Mouse (Mus musculus) midbrain, embryonic 11.5 days (tissue): ENCODE data around the gene Lrig3. TPM values are rescaled to one million over a fixed set of nuclear protein-coding genes. Genes with fewer than 3 reads are reported as not detected.

Source experiments
- ATAC-seq: fragments of 200-750 bp; cut with Nextera tagmentation; 2 replicates; pipeline ENCODE4 v1.8.0; 2017; ENCODE audit warnings: moderate TSS enrichment, moderate library complexity; ENCODE audit not compliant: low FRiP score
- DNase-seq: peaks from one replicate; pipeline ENCODE4 v3.0.0; 2015; ENCODE audit warnings: low spot score; ENCODE audit errors: missing footprints
- H3K27ac ChIP-seq: fragments of 300-500 bp; sonication (generic); 2 replicates; pipeline ENCODE4 v1.5.1; 2014; ENCODE audit warnings: low read depth, low read length
- H3K27me3 ChIP-seq: fragments of 300-500 bp; sonication (generic); 2 replicates; pipeline ENCODE4 v1.6.1; 2014; ENCODE audit warnings: mild to moderate bottlenecking, low read length, moderate library complexity, mixed read lengths; ENCODE audit not compliant: control insufficient read depth, insufficient read depth
- H3K36me3 ChIP-seq: fragments of 300-500 bp; sonication (generic); 2 replicates; pipeline ENCODE4 v1.6.1; 2014; ENCODE audit warnings: mild to moderate bottlenecking, low read length, moderate library complexity, mixed read lengths; ENCODE audit not compliant: control insufficient read depth, insufficient read depth
- H3K4me1 ChIP-seq: fragments of 300-500 bp; sonication (generic); 2 replicates; pipeline ENCODE4 v1.6.1; 2014; ENCODE audit warnings: low read length; ENCODE audit not compliant: control insufficient read depth, insufficient read depth
- H3K4me2 ChIP-seq: fragments of 300-500 bp; sonication (generic); 2 replicates; pipeline ENCODE4 v1.6.1; 2014; ENCODE audit warnings: mild to moderate bottlenecking, moderate library complexity
- H3K4me3 ChIP-seq: fragments of 300-500 bp; sonication (generic); 2 replicates; pipeline ENCODE4 v1.5.1; 2014; ENCODE audit warnings: low read depth, low read length
- H3K9ac ChIP-seq: fragments of 300-500 bp; sonication (generic); 2 replicates; pipeline ENCODE4 v1.6.1; 2014; ENCODE audit warnings: low read length
- H3K9me3 ChIP-seq: fragments of 300-500 bp; sonication (generic); 2 replicates; pipeline ENCODE4 v1.6.1; 2016; ENCODE audit warnings: low read length; ENCODE audit not compliant: control insufficient read depth
- WGBS: fragments of 180-500 bp; shearing (Covaris S2); extraction: QIAGEN DNeasy Blood & Tissue Kit; methylation state at CpG from one replicate; pipeline ENCODE4 v1.1.7; 2014; 5-methylcytosine and 5-hydroxymethylcytosine counted together
- polyA plus RNA-seq: library from polyadenylated mRNA; unstranded; fragments of >200 nt; fragmentation: Nextera tagmentation; extraction: Ambion mirVana; gene quantifications from 2 replicates; pipeline ENCODE4 v1.2.1, GENCODE M21; 2014

The Lrig3 gene
- polyA plus RNA-seq, 1 experiment from 2014 or later, result 9.5 TPM

- Histone ChIP-seq H3K36me3 (no peaks in the 10 kb centered on the region), H3K4me2 (no peak overlapping the region), H3K9me3 (no peaks in the 10 kb centered on the region), H3K27ac (no peak overlapping the region), H3K9ac (no peak overlapping the region), H3K4me3 (no peak overlapping the region), H3K27me3 (no peaks in the 10 kb centered on the region), H3K4me1 (no peaks in the 10 kb centered on the region; the same call in 1 of the 2 replicates)
- DNase-seq (peak; percentile 70), ATAC-seq (no peak)
- WGBS, result 81% methylated on average over 11 of the region's 11 CpGs
Observed at GRCm38 (mm10) chr10:125937517-125938497, 28.2 kb upstream of the Lrig3 start.

GRCm38 (mm10) chr10:125938528-125939402 is 27.2 kb upstream of the Lrig3 start:
- Histone ChIP-seq H3K9ac (no peak overlapping the region), H3K4me2 (no peak overlapping the region), H3K9me3 (no peaks in the 10 kb centered on the region), H3K4me3 (no peak overlapping the region), H3K4me1 (no peaks in the 10 kb centered on the region; the same call in 1 of the 2 replicates), H3K36me3 (no peaks in the 10 kb centered on the region), H3K27ac (no peak overlapping the region), H3K27me3 (no peaks in the 10 kb centered on the region)
- ATAC-seq, result no peak
- peak; percentile 66 for DNase-seq
- WGBS, result 88% methylated on average over 12 of the region's 12 CpGs

GRCm38 (mm10) chr10:125940316-125941059 is 25.5 kb upstream of the Lrig3 start:
- Histone ChIP-seq H3K27me3 (no peaks in the 10 kb centered on the region), H3K4me1 (peaks cover 5% of the 10 kb centered on the region; the same call in 1 of the 2 replicates), H3K9me3 (no peaks in the 10 kb centered on the region), H3K4me2 (no peak overlapping the region), H3K27ac (no peak overlapping the region), H3K36me3 (no peaks in the 10 kb centered on the region), H3K4me3 (no peak overlapping the region), H3K9ac (no peak overlapping the region)
- ATAC-seq (no peak), DNase-seq (peak; percentile 81)
- WGBS, result 83% methylated on average over 11 of the region's 11 CpGs

GRCm38 (mm10) chr10:125943098-125943497 is 22.9 kb upstream of the Lrig3 start:
- Histone ChIP-seq H3K4me1 (peaks cover 8% of the 10 kb centered on the region; the same call in 1 of the 2 replicates), H3K27ac (no peak overlapping the region), H3K4me3 (no peak overlapping the region), H3K27me3 (no peaks in the 10 kb centered on the region), H3K9me3 (no peaks in the 10 kb centered on the region), H3K36me3 (no peaks in the 10 kb centered on the region), H3K9ac (no peak overlapping the region), H3K4me2 (no peak overlapping the region)
- WGBS, result 47% methylated on average over 5 of the region's 5 CpGs
- DNase-seq, result peak; percentile 69
- ATAC-seq, result no peak

- H3K4me2 ChIP-seq, result no peak overlapping the region
- no peaks in the 10 kb centered on the region for H3K9me3 ChIP-seq
- peaks cover 15% of the 10 kb centered on the region for H3K4me1 ChIP-seq
- no peak overlapping the region for H3K9ac ChIP-seq
- DNase-seq, result peak; percentile 68
- no peaks in the 10 kb centered on the region for H3K36me3 ChIP-seq
- no peak overlapping the region for H3K4me3 ChIP-seq
- WGBS, result 37% methylated on average over 11 of the region's 11 CpGs
- no peaks in the 10 kb centered on the region for H3K27me3 ChIP-seq
- no peak overlapping the region for H3K27ac ChIP-seq
- ATAC-seq, result no peak
Observed at GRCm38 (mm10) chr10:125944762-125945504, 21.0 kb upstream of the Lrig3 start.

- no peaks in the 10 kb centered on the region for H3K36me3 ChIP-seq
- ATAC-seq, result no peak
- WGBS, result 37% methylated on average over 15 of the region's 15 CpGs
- peaks cover 15% of the 10 kb centered on the region for H3K4me1 ChIP-seq
- no peaks in the 10 kb centered on the region for H3K9me3 ChIP-seq
- no peak overlapping the region for H3K4me3 ChIP-seq
- H3K4me2 ChIP-seq, result no peak overlapping the region
- peak; percentile 87 for DNase-seq
- no peaks in the 10 kb centered on the region for H3K27me3 ChIP-seq
- no peak overlapping the region for H3K27ac ChIP-seq
- no peak overlapping the region for H3K9ac ChIP-seq
Observed at GRCm38 (mm10) chr10:125948842-125949474, 17.0 kb upstream of the Lrig3 start.

- Histone ChIP-seq H3K27me3 (no peaks in the 10 kb centered on the region), H3K9me3 (no peaks in the 10 kb centered on the region), H3K4me2 (no peak overlapping the region), H3K4me1 (peaks cover 10% of the 10 kb centered on the region), H3K36me3 (no peaks in the 10 kb centered on the region), H3K27ac (no peak overlapping the region), H3K4me3 (no peak overlapping the region), H3K9ac (no peak overlapping the region)
- WGBS, result 74% methylated on average over 5 of the region's 5 CpGs
- no peak for ATAC-seq
- DNase-seq, result peak; percentile 65
Observed at GRCm38 (mm10) chr10:125951633-125952032, 14.3 kb upstream of the Lrig3 start.

GRCm38 (mm10) chr10:125954343-125954742 is 11.6 kb upstream of the Lrig3 start:
- WGBS, result 92% methylated on average over 7 of the region's 7 CpGs
- H3K4me2 ChIP-seq, result no peak overlapping the region
- ATAC-seq, result no peak

More at GRCm38 (mm10) chr10:125954343-125954742, 11.6 kb upstream of the Lrig3 start:
- Histone ChIP-seq H3K4me3 (no peak overlapping the region), H3K27ac (no peak overlapping the region), H3K4me1 (no peaks in the 10 kb centered on the region; the same call in 1 of the 2 replicates), H3K36me3 (no peaks in the 10 kb centered on the region), H3K9me3 (no peaks in the 10 kb centered on the region), H3K9ac (no peak overlapping the region), H3K27me3 (no peaks in the 10 kb centered on the region)
- no peak for DNase-seq
